Mouse (Mus musculus) heart, embryonic 13.5 days (tissue): ENCODE measurements around the gene Psme3. TPM values are rescaled to one million over a fixed set of nuclear protein-coding genes. Genes with fewer than 3 reads are reported as not detected.

Experiments used
- ATAC-seq: fragments of 200-750 bp; cut with Nextera tagmentation; 2 replicates; pipeline ENCODE4 v1.8.0; 2017; ENCODE audit warnings: moderate TSS enrichment; ENCODE audit not compliant: insufficient number of reproducible peaks, low FRiP score, low TSS enrichment; ENCODE audit errors: extremely low read depth
- H3K27ac ChIP-seq: fragments of 300-500 bp; sonication (generic); replicated peaks from 2 replicates; pipeline ENCODE4 v1.5.1; 2015; ENCODE audit warnings: moderate library complexity, mild to moderate bottlenecking, inconsistent platforms
- H3K27me3 ChIP-seq: fragments of 300-500 bp; sonication (generic); replicated peaks from 2 replicates; pipeline ENCODE4 v1.6.1; 2015; ENCODE audit warnings: mild to moderate bottlenecking, inconsistent platforms
- H3K36me3 ChIP-seq: fragments of 300-500 bp; sonication (generic); 2 replicates; pipeline ENCODE4 v1.6.1; 2015; ENCODE audit warnings: mild to moderate bottlenecking, inconsistent platforms
- H3K4me1 ChIP-seq: fragments of 300-500 bp; sonication (generic); 2 replicates; pipeline ENCODE4 v1.6.1; 2015; ENCODE audit warnings: inconsistent platforms
- H3K4me2 ChIP-seq: fragments of 300-500 bp; sonication (generic); 2 replicates; pipeline ENCODE4 v1.6.1; 2015; ENCODE audit warnings: inconsistent platforms, mild to moderate bottlenecking, moderate library complexity
- H3K4me3 ChIP-seq: fragments of 300-500 bp; sonication (generic); 2 replicates; pipeline ENCODE4 v1.5.1; 2015; ENCODE audit warnings: moderate library complexity, mild to moderate bottlenecking, inconsistent platforms
- H3K9ac ChIP-seq: fragments of 300-500 bp; sonication (generic); 2 replicates; pipeline ENCODE4 v1.6.1; 2015; ENCODE audit warnings: inconsistent platforms, mild to moderate bottlenecking, moderate library complexity
- H3K9me3 ChIP-seq: fragments of 300-500 bp; sonication (generic); 2 replicates; pipeline ENCODE4 v1.6.1; 2016; ENCODE audit warnings: inconsistent platforms
- WGBS: fragments of 180-500 bp; shearing (Covaris S2); methylation state at CpG from one replicate; pipeline ENCODE4 v1.1.7; 2015; ENCODE audit warnings: mixed read lengths; 5-methylcytosine and 5-hydroxymethylcytosine counted together
- polyA plus RNA-seq: library from polyadenylated mRNA; unstranded; fragments of >200 nt; fragmentation: Nextera tagmentation; extraction: Ambion mirVana; gene quantifications from 2 replicates; pipeline ENCODE4 v1.2.1, GENCODE M21; 2015

The Psme3 gene
- polyA plus RNA-seq, 1 experiment from 2014 or later, result 99.0 TPM

GRCm38 (mm10) chr11:101282896-101283295, 33.1 kb upstream of the Psme3 start:
- WGBS, result 39% methylated on average over 5 of the region's 5 CpGs
- ATAC-seq, result no peak
- Histone ChIP-seq H3K27ac (no peak overlapping the region), H3K9ac (no peak overlapping the region), H3K9me3 (no peaks in the 10 kb centered on the region), H3K4me3 (no peak overlapping the region), H3K4me1 (peaks cover 12% of the 10 kb centered on the region), H3K4me2 (no peak overlapping the region), H3K36me3 (peaks cover 31% of the 10 kb centered on the region), H3K27me3 (peaks cover 9% of the 10 kb centered on the region; the same call in 1 of the 2 replicates)

- Histone ChIP-seq H3K27ac (no peak overlapping the region), H3K9ac (no peak overlapping the region), H3K4me1 (peaks cover 8% of the 10 kb centered on the region), H3K9me3 (no peaks in the 10 kb centered on the region), H3K27me3 (peaks cover 9% of the 10 kb centered on the region; the same call in 1 of the 2 replicates), H3K4me3 (no peak overlapping the region), H3K36me3 (peaks cover 40% of the 10 kb centered on the region), H3K4me2 (no peak overlapping the region)
- ATAC-seq, result no peak
- 62% methylated on average over 4 of the region's 4 CpGs for WGBS
Measured at GRCm38 (mm10) chr11:101283805-101284204, 32.2 kb upstream of the Psme3 start.

- Histone ChIP-seq H3K9me3 (no peaks in the 10 kb centered on the region), H3K36me3 (peaks cover 75% of the 10 kb centered on the region), H3K27ac (no peak overlapping the region), H3K9ac (no peak overlapping the region), H3K27me3 (no peaks in the 10 kb centered on the region), H3K4me1 (no peaks in the 10 kb centered on the region), H3K4me2 (no peak overlapping the region), H3K4me3 (no peak overlapping the region)
- ATAC-seq, result no peak
- 82% methylated on average over 9 of the region's 9 CpGs for WGBS
Measured at GRCm38 (mm10) chr11:101287306-101287705, 28.7 kb upstream of the Psme3 start.

GRCm38 (mm10) chr11:101291231-101291630, 24.8 kb upstream of the Psme3 start:
- ATAC-seq, result no peak
- Histone ChIP-seq H3K4me1 (no peaks in the 10 kb centered on the region), H3K36me3 (peaks cover 97% of the 10 kb centered on the region), H3K27ac (no peak overlapping the region), H3K4me2 (no peak overlapping the region), H3K9ac (no peak overlapping the region), H3K4me3 (no peak overlapping the region), H3K27me3 (no peaks in the 10 kb centered on the region), H3K9me3 (no peaks in the 10 kb centered on the region)
- WGBS, result 92% methylated on average over 8 of the region's 8 CpGs

GRCm38 (mm10) chr11:101295191-101295590, 20.8 kb upstream of the Psme3 start:
- Histone ChIP-seq H3K27ac (no peak overlapping the region), H3K4me1 (0 out of 2 replicates have a peak, but pooled peaks cover 1% of the 10 kb centered on the region), H3K9me3 (no peaks in the 10 kb centered on the region), H3K9ac (no peak overlapping the region), H3K27me3 (no peaks in the 10 kb centered on the region), H3K36me3 (peaks cover 93% of the 10 kb centered on the region), H3K4me2 (no peak overlapping the region), H3K4me3 (no peak overlapping the region)
- no peak for ATAC-seq
- 90% methylated on average over 8 of the region's 8 CpGs for WGBS

- Histone ChIP-seq H3K4me2 (peak overlapping the region; percentile 100), H3K27me3 (no peaks in the 10 kb centered on the region), H3K36me3 (peaks cover 39% of the 10 kb centered on the region), H3K4me1 (peaks cover 15% of the 10 kb centered on the region), H3K27ac (no peak overlapping the region), H3K4me3 (peak overlapping the region; percentile 98), H3K9ac (peak overlapping the region; percentile 96), H3K9me3 (no peaks in the 10 kb centered on the region)
- 58% methylated on average over 7 of the region's 7 CpGs for WGBS
- no peak for ATAC-seq
Measured at GRCm38 (mm10) chr11:101300881-101301280, 15.1 kb upstream of the Psme3 start.

GRCm38 (mm10) chr11:101301299-101302003, 14.6 kb upstream of the Psme3 start:
- H3K9ac ChIP-seq, result peak overlapping the region; percentile 96
- peak overlapping the region; percentile 100 for H3K4me2 ChIP-seq
- ATAC-seq, result peak; percentile 37; the same call in 1 of the 2 replicates
- peaks cover 15% of the 10 kb centered on the region for H3K4me1 ChIP-seq
- peaks cover 36% of the 10 kb centered on the region for H3K36me3 ChIP-seq
- H3K9me3 ChIP-seq, result no peaks in the 10 kb centered on the region
- no peaks in the 10 kb centered on the region for H3K27me3 ChIP-seq
- WGBS, result 8% methylated on average over 26 of the region's 26 CpGs
- peak overlapping the region; percentile 98 for H3K4me3 ChIP-seq
- peak overlapping the region; percentile 42 for H3K27ac ChIP-seq

- peak; percentile 94; the same call in 1 of the 2 replicates for ATAC-seq
- peak within 1 kb of the TSS; percentile 42 for H3K27ac ChIP-seq
- WGBS, result 5% methylated on average over 39 of the region's 39 CpGs
- H3K4me3 ChIP-seq, result peak within 1 kb of the TSS; percentile 98
- H3K9me3 ChIP-seq, result no peaks in the 10 kb centered on the region
- peaks cover 15% of the 10 kb centered on the region for H3K4me1 ChIP-seq
- peak within 1 kb of the TSS; percentile 100 for H3K4me2 ChIP-seq
- peaks cover 31% of the 10 kb centered on the region for H3K36me3 ChIP-seq
- peak within 1 kb of the TSS; percentile 96 for H3K9ac ChIP-seq
- H3K27me3 ChIP-seq, result 0 out of 2 replicates have a peak, but pooled peaks cover 5% of the 10 kb centered on the region
Measured at GRCm38 (mm10) chr11:101302004-101302798, 13.8 kb upstream of the Psme3 start, which contains the start of gene Becn1. Becn1 (minus strand) TSS chr11:101302286.

GRCm38 (mm10) chr11:101307744-101308143, 8.3 kb upstream of the Psme3 start:
- no peak overlapping the region for H3K4me2 ChIP-seq
- H3K27ac ChIP-seq, result no peak overlapping the region
- no peaks in the 10 kb centered on the region for H3K36me3 ChIP-seq
- H3K4me1 ChIP-seq, result no peaks in the 10 kb centered on the region
- WGBS, result 23% methylated on average over 5 of the region's 5 CpGs
- 0 out of 2 replicates have a peak, but pooled peaks cover 10% of the 10 kb centered on the region for H3K27me3 ChIP-seq
- peak overlapping the region; percentile 19; the same call in 1 of the 2 replicates for H3K9ac ChIP-seq
- H3K9me3 ChIP-seq, result no peaks in the 10 kb centered on the region
- ATAC-seq, result no peak
- H3K4me3 ChIP-seq, result no peak overlapping the region

- 79% methylated on average over 3 of the region's 3 CpGs for WGBS
- no peak for ATAC-seq
- no peak overlapping the region for H3K27ac ChIP-seq
- no peak overlapping the region for H3K9ac ChIP-seq
- H3K9me3 ChIP-seq, result no peaks in the 10 kb centered on the region
- 0 out of 2 replicates have a peak, but pooled peaks cover 10% of the 10 kb centered on the region for H3K27me3 ChIP-seq
- no peaks in the 10 kb centered on the region for H3K36me3 ChIP-seq
- H3K4me2 ChIP-seq, result no peak overlapping the region
- H3K4me1 ChIP-seq, result 0 out of 2 replicates have a peak, but pooled peaks cover 2% of the 10 kb centered on the region
- H3K4me3 ChIP-seq, result no peak overlapping the region
Measured at GRCm38 (mm10) chr11:101311083-101311482, 4.9 kb upstream of the Psme3 start.

- Histone ChIP-seq H3K4me1 (peaks cover 7% of the 10 kb centered on the region), H3K36me3 (no peaks in the 10 kb centered on the region), H3K9ac (no peak overlapping the region), H3K4me3 (no peak overlapping the region), H3K9me3 (no peaks in the 10 kb centered on the region), H3K27me3 (0 out of 2 replicates have a peak, but pooled peaks cover 6% of the 10 kb centered on the region), H3K4me2 (no peak overlapping the region), H3K27ac (no peak overlapping the region)
- ATAC-seq, result no peak
- WGBS, result 53% methylated on average over 3 of the region's 3 CpGs
Measured at GRCm38 (mm10) chr11:101312150-101312549, 3.9 kb upstream of the Psme3 start.
